Mouse (Mus musculus): ENCODE data around the gene Gm3417.

- TF ChIP-seq CTCF (IDR thresholded peaks at IDR 0.05; ENCODE audit: low read depth) (no peak), EP300 (IDR thresholded peaks at IDR 0.05; ENCODE audit: low read depth) (no peak)
Observed at GRCm38 (mm10) chr17:14914401-14914800, 64.2 kb downstream of the Gm3417 start.

All from heart, postnatal 0 days (tissue).